Mouse (Mus musculus): Measurements from ENCODE around the gene Haghl. TPM values are rescaled to one million over a fixed set of nuclear protein-coding genes. Genes with fewer than 3 reads are reported as not detected.

Haghl gene
- 230 and 253 TPM in 2 replicates for polyA plus RNA-seq (2012; rRNA removed)

DNA sequence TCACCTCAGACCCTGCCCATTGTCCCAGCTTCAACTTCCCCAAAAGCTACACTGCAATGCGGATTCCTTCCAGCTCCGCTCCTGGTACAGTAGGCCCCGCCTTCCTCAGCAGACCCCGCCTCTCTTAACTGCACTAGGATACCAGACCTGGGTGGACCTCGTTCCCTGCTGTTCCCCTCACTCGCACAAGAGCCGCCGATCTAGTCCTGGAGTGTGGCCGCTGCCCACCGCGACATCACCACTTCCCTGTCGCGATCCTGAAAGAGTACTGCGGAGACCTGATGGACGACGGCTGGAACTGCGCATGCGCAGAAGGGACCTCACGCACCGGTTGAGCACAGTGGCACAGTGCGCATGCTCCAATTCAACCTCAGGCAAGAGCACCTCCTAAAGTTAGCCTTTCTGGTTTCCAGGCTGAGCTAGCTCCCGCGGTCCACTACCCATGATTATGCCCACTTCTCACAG, at the start of gene Haghl:
Gene Haghl, minus strand, starts transcription at position 393 of the 465 bp plus-strand sequence.
- H3K27ac ChIP-seq (ENCODE audit: insufficient read depth, low read length), result peak within 1 kb of the TSS; percentile 55; the same call in 1 of the 2 replicates
- peak within 1 kb of the TSS; percentile 74 for H3K4me3 ChIP-seq (ENCODE audit: insufficient read depth, low read length)
- peaks cover 7% of the 10 kb centered on the region for H3K4me1 ChIP-seq (ENCODE audit: control insufficient read depth, insufficient read depth, low read length)
- TF ChIP-seq CTCF (IDR thresholded peaks at IDR 0.05; ENCODE audit: extremely low read depth, insufficient read depth, low read length) (no peak), POLR2A (IDR thresholded peaks at IDR 0.05; ENCODE audit: extremely low read depth, insufficient read depth, low read length) (peak; percentile 94)

DNA sequence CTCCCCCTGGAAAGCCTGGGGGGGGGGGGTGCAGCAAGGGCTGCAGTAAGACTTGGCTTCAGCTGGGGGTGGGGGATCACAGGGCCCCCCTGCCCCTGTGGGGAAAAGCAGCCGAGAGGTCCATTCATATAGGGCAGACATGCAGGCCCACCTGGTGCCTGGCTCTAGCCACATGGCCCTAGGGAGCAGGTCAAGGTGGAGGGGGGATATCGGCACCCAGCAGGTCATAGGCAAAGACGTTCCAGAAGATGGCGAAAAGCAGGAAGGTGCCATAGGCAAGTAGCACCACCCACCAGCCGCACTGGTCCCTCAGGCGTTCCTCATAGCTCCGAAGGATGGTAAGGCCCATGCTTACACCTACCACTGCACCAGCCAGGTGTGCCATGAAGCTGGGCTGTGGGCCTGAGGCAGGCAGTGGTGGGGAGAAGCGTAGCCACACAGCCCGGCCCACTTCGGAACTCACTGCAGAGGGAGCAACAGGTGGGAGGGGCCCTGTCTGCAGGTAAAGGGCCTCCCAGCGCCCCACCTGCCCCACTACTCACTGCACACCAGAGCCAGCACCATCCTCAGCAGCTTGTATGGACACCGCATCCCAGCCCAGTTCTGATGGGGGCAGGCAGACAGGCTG, 49.2 kb upstream of the Haghl start:
- Histone ChIP-seq H3K4me3 (ENCODE audit: insufficient read depth, low read length) (peak overlapping the region; percentile 79; the same call in 1 of the 2 replicates), H3K4me1 (ENCODE audit: control insufficient read depth, insufficient read depth, low read length) (peaks cover 6% of the 10 kb centered on the region), H3K27ac (ENCODE audit: insufficient read depth, low read length) (no peak overlapping the region)
- TF ChIP-seq POLR2A (IDR thresholded peaks at IDR 0.05; ENCODE audit: extremely low read depth, insufficient read depth, low read length) (no peak), CTCF (IDR thresholded peaks at IDR 0.05; ENCODE audit: extremely low read depth, insufficient read depth, low read length) (no peak)

DNA sequence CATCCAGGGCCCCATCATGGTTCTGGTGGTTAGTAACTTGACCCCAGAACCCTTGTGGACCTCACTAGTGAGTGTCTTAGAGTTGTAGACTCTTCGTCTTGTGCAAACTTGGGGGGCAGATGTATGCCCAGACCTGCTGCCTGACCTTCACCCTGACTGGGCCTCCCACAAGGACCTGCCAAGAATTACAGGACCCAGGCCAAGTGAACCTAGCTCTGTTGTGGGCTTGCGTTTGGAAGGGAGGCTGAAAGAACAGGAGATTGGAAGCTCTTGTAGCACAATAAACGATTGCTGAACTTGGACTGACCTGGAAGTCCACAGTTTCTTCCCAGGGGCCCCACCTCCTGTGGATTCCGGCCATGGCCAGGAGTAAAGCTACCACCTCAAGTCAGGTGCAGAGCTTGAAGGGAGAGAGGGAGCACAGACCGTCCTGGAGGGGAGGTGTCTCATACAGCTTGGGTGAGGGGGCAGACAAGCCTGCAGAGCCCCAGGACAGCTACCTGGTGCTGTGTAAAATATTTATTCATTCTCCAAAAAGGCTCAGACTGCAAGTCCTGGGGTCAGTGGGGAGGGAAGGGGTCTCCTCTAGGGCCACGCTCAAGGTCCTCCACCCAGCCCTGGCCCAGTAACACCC, 48.6 kb upstream of the Haghl start:
- peaks cover 6% of the 10 kb centered on the region for H3K4me1 ChIP-seq (ENCODE audit: control insufficient read depth, insufficient read depth, low read length)
- 0 out of 2 replicates have a peak overlapping the region, but pooled peaks have one; percentile 97 for H3K27ac ChIP-seq (ENCODE audit: insufficient read depth, low read length)
- H3K4me3 ChIP-seq (ENCODE audit: insufficient read depth, low read length), result peak overlapping the region; percentile 79
- TF ChIP-seq CTCF (IDR thresholded peaks at IDR 0.05; ENCODE audit: extremely low read depth, insufficient read depth, low read length) (no peak), POLR2A (IDR thresholded peaks at IDR 0.05; ENCODE audit: extremely low read depth, insufficient read depth, low read length) (no peak)

DNA sequence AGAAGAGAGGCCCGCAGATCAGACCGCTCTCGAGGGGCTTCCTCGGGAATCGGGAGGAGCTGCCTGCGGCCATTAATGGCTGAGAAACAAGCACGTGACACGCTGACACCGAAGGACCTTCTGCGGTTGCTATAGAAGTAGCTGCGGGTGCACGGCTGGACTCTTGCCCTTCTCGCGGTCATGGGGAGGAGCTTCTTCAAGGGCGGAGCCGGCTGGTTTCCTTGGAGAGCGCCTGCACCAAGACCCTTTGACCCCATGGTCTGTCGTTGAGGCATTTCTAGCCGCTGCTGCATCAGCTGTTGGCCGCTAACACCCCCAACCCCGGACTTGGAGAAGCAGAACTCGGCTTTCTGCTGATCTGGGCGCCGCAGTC, 47.8 kb upstream of the Haghl start, which contains the start of gene Stub1:
Gene Stub1, minus strand, starts transcription at position 114 of the 373 bp plus-strand sequence.
- TF ChIP-seq POLR2A (IDR thresholded peaks at IDR 0.05; ENCODE audit: extremely low read depth, insufficient read depth, low read length) (peak; percentile 24; the same call in 1 of the 2 replicates), CTCF (IDR thresholded peaks at IDR 0.05; ENCODE audit: extremely low read depth, insufficient read depth, low read length) (no peak)
- peak within 1 kb of the TSS; percentile 79 for H3K4me3 ChIP-seq (ENCODE audit: insufficient read depth, low read length)
- peak within 1 kb of the TSS; percentile 97 for H3K27ac ChIP-seq (ENCODE audit: insufficient read depth, low read length)
- peaks cover 6% of the 10 kb centered on the region for H3K4me1 ChIP-seq (ENCODE audit: control insufficient read depth, insufficient read depth, low read length)

DNA sequence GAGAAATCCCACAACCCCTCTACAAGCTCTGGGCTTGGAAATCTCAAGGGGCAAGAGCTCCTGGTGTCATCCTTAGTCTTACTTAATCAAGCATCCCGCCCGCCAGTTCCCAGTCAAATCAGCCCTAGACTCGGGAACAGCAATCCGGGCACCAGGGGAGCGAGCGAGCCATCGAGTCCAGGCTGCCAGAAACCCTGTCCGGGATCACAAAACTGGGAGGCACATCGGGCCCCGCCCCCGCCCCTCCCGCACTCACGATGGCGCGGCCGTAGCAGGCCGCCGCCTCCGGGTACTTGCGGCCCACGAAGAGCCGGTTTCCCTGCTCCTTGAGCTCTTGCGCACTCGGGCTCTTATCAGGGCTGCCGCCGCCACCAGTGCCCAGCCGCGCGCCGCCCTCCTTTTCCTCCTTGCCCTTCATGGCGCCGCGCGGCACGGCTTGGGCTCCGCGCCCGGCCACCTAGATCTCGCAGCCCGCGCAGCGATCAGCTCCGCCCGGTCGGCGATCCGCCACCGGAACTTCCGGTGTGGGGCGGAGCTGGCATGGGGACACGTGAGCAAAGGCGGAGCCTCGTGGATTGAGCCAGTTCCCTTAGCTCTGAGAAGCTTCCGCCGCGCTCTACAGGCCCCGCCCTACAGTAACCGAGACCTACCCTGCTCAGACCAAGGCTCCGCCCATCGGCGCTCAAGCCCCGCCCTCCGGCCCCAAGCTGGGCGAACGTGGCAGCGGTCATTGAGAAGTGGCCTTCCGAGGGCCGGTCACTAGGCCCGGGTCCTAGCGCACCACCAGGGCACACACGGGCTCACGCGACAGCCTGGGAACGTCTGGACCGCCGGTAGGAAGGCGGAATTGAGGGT, 47.2 kb upstream of the Haghl start:
- no peak for TF ChIP-seq CTCF (IDR thresholded peaks at IDR 0.05; ENCODE audit: extremely low read depth, insufficient read depth, low read length)
- 0 out of 2 replicates have a peak, but pooled peaks have one; percentile 44 for TF ChIP-seq POLR2A (IDR thresholded peaks at IDR 0.05; ENCODE audit: extremely low read depth, insufficient read depth, low read length)
- Histone ChIP-seq H3K4me3 (ENCODE audit: insufficient read depth, low read length) (peak overlapping the region; percentile 79), H3K27ac (ENCODE audit: insufficient read depth, low read length) (peak overlapping the region; percentile 97), H3K4me1 (ENCODE audit: control insufficient read depth, insufficient read depth, low read length) (peaks cover 6% of the 10 kb centered on the region)

DNA sequence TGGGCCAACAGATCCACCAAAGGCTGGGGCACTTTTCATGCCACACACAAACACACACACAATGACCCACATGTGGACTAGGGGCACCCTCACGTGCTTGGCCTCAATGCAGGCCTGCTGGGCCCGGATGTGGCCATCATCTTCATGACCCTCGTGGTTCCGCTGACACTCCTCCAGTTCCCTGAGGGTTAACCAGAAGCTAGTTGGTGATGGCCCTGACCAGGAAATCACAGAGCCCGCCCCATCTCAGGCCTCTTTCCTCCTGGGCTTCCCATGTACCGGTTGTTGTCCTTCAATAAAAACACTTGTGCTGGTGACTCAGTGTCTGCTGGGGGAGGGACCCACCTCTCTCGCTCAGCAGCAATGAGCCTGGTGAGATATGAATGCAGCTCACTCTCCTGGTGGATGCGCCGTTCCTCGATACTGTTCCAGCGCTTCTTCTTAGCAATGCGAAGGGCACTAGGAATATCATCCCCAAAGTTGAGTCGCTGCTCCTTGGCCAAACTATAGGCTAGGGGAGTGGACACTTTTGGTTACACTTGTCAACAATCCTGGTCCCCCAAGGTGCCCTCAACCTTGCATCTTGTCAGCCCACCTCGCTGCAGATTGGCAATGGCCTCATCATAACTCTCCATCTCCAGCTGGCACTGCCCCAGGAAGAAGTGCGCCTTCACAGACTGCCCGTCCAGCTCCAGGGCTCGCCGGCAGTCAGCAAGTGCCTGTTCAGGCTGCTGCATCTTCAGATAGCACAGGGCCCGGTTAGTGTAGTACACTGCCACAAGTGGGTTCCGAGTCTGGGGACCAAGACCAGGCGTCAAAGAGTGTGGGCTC, 46.2 kb upstream of the Haghl start:
- peaks cover 6% of the 10 kb centered on the region for H3K4me1 ChIP-seq (ENCODE audit: control insufficient read depth, insufficient read depth, low read length)
- H3K27ac ChIP-seq (ENCODE audit: insufficient read depth, low read length), result no peak overlapping the region
- peak overlapping the region; percentile 79 for H3K4me3 ChIP-seq (ENCODE audit: insufficient read depth, low read length)
- TF ChIP-seq CTCF (IDR thresholded peaks at IDR 0.05; ENCODE audit: extremely low read depth, insufficient read depth, low read length), result no peak
- TF ChIP-seq POLR2A (IDR thresholded peaks at IDR 0.05; ENCODE audit: extremely low read depth, insufficient read depth, low read length), result 0 out of 2 replicates have a peak, but pooled peaks have one; percentile 12

DNA sequence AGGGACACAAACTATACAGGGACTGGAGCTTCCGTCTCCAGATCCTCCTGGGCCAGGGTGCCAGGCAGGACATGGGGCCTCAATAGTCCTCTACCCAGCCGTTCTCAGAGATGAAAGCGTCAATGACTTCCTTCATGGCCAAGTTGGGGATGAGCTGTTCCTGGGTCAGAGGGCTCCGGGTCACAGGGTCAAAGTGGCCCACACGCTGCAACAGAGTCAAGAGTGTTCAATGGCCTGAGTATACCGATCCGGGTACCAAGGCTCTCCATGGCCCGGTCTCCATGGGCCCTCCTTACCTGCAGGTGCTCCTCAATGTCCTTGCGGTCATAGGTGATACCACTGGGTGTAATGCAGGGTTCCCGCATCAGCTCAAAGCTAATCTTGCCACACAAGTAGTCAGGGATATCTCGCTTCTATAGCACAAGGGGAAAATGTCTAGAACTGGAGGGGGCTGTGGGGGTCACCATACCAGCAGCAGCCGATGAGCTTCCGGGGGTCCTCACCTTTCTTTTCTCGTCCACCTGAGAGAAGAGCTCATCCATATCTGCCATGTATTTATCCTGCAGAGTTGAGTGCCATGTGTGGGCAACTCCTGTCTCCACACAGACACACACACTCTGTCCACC, 45.4 kb upstream of the Haghl start:
- H3K27ac ChIP-seq (ENCODE audit: insufficient read depth, low read length), result no peak overlapping the region
- peak overlapping the region; percentile 79; the same call in 1 of the 2 replicates for H3K4me3 ChIP-seq (ENCODE audit: insufficient read depth, low read length)

DNA sequence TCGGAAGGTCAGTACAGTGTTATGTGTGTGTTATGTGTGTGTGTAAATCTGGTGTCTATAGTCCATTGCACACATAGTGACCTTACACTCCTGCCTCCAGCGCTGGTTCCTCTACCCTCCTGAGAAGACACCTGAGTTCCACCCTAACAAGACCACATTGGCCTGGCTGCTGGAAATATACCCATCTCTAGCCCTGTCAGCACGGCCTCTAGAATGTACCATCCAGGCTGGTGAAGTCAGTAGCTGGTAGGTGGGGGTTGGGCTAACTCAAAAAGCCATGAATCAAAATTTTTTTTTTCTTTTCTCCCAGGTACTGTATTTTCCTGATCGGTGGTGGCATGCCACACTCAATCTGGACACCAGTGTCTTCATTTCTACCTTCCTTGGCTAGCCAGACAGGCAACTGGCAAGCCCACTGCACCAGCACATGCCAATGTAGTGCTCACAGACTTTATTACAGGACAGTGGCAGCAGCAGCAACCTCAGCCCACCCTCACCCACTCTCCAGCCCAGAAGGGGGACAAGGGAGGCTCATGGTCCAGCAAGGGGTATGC, 44.8 kb upstream of the Haghl start:
- peak; percentile 24; the same call in 1 of the 2 replicates for TF ChIP-seq POLR2A (IDR thresholded peaks at IDR 0.05; ENCODE audit: extremely low read depth, insufficient read depth, low read length)
- TF ChIP-seq CTCF (IDR thresholded peaks at IDR 0.05; ENCODE audit: extremely low read depth, insufficient read depth, low read length), result no peak
- H3K4me3 ChIP-seq (ENCODE audit: insufficient read depth, low read length), result peak overlapping the region; percentile 75; the same call in 1 of the 2 replicates
- H3K4me1 ChIP-seq (ENCODE audit: control insufficient read depth, insufficient read depth, low read length), result peaks cover 2% of the 10 kb centered on the region; the same call in 1 of the 2 replicates
- H3K27ac ChIP-seq (ENCODE audit: insufficient read depth, low read length), result no peak overlapping the region

More for the DNA sequence above, 45.4 kb upstream of the Haghl start:
- H3K4me1 ChIP-seq (ENCODE audit: control insufficient read depth, insufficient read depth, low read length), result peaks cover 5% of the 10 kb centered on the region
- no peak for TF ChIP-seq POLR2A (IDR thresholded peaks at IDR 0.05; ENCODE audit: extremely low read depth, insufficient read depth, low read length)
- no peak for TF ChIP-seq CTCF (IDR thresholded peaks at IDR 0.05; ENCODE audit: extremely low read depth, insufficient read depth, low read length)
